Mouse (Mus musculus) CH12.LX (cell line): Measurements from ENCODE around the gene Tspan14. TPM values are rescaled to one million over a fixed set of nuclear protein-coding genes. Genes with fewer than 3 reads are reported as not detected.

Experiments used
- DNase-seq: peaks from one replicate; pipeline ENCODE4 v3.0.0-alpha.2; 2013; ENCODE audit errors: extremely low read depth
- H3K27ac ChIP-seq: 2 replicates; pipeline ENCODE4 v1.5.1; 2012; ENCODE audit warnings: low read depth, mild to moderate bottlenecking, control low read depth, moderate library complexity; ENCODE audit not compliant: insufficient read depth
- H3K27me3 ChIP-seq: replicated peaks from 2 replicates; pipeline ENCODE3; 2012; ENCODE audit warnings: inconsistent platforms
- H3K36me3 ChIP-seq, 2 experiments: replicated peaks in 1 of 2; 2 replicates each; pipeline versions ENCODE3 to v1.6.1; 2012; ENCODE audit warnings: inconsistent platforms in 1 of 2, low read length in 1 of 2, mild to moderate bottlenecking in 1 of 2, mixed read lengths in 1 of 2, moderate library complexity in 1 of 2; ENCODE audit not compliant: control insufficient read depth in 1 of 2, insufficient read depth in 1 of 2
- H3K4me1 ChIP-seq, 2 experiments: 2 replicates each; pipeline ENCODE4 v1.6.1; 2012; ENCODE audit warnings: inconsistent platforms in 1 of 2, moderate library complexity in 1 of 2; ENCODE audit not compliant: insufficient read depth in 2 of 2, control insufficient read depth in 1 of 2
- H3K4me2 ChIP-seq: 2 replicates; pipeline ENCODE4 v1.6.1; 2012; ENCODE audit warnings: low read depth, mild to moderate bottlenecking, control low read depth; ENCODE audit not compliant: poor library complexity, insufficient read depth, severe bottlenecking
- H3K4me3 ChIP-seq, 3 experiments: fragments of 150-350 bp in 1 of 3; sonication (generic) in 1 of 3; replicated peaks in 1 of 3; 2 replicates each; pipeline versions ENCODE3 to v1.5.1; 2011 to 2012; ENCODE audit warnings: low read depth in 2 of 3, low read length in 2 of 3, mild to moderate bottlenecking in 2 of 3, moderate library complexity in 2 of 3, control low read depth in 1 of 3, improper control_type of control experiment in 1 of 3, inconsistent platforms in 1 of 3, mixed read lengths in 1 of 3; ENCODE audit not compliant: poor library complexity in 1 of 3
- H3K79me2 ChIP-seq: replicated peaks from 2 replicates; pipeline ENCODE4 v1.6.1; 2012; ENCODE audit warnings: mild to moderate bottlenecking, moderate library complexity; ENCODE audit not compliant: control insufficient read depth, poor library complexity, insufficient read depth, severe bottlenecking; ENCODE audit errors: extremely low read depth
- H3K9ac ChIP-seq: 2 replicates; pipeline ENCODE4 v1.6.1; 2012; ENCODE audit warnings: low read depth, mild to moderate bottlenecking, control low read depth, moderate library complexity; ENCODE audit not compliant: insufficient read depth
- H3K9me3 ChIP-seq: replicated peaks from 2 replicates; pipeline ENCODE3; 2012; ENCODE audit warnings: low read length, inconsistent platforms, mixed read lengths
- BHLHE40 ChIP-seq: IDR thresholded peaks from 2 replicates; pipeline ENCODE4 v1.6.1; 2011; ENCODE audit warnings: mild to moderate bottlenecking, low read depth, low read length, improper control_type of control experiment
- CHD1 ChIP-seq: IDR thresholded peaks from 2 replicates; pipeline ENCODE4 v1.6.1; 2012; ENCODE audit warnings: low read depth, low read length, improper control_type of control experiment, inconsistent platforms
- CHD2 ChIP-seq: IDR thresholded peaks from 2 replicates; pipeline ENCODE4 v1.6.1; 2011; ENCODE audit warnings: low read length, improper control_type of control experiment
- CTCF ChIP-seq, 2 experiments: IDR thresholded peaks in 1 of 2; conservative IDR thresholded peaks in 1 of 2; 2 replicates each; pipeline ENCODE4 v1.5.1; 2011 to 2012; ENCODE audit warnings: low read depth in 2 of 2, low read length in 2 of 2, improper control_type of control experiment in 1 of 2, inconsistent platforms in 1 of 2, mild to moderate bottlenecking in 1 of 2, moderate library complexity in 1 of 2
- E2F4 ChIP-seq: IDR thresholded peaks from 2 replicates; pipeline ENCODE4 v1.6.1; 2011; ENCODE audit warnings: low read depth, low read length, improper control_type of control experiment; ENCODE audit not compliant: insufficient replicate concordance
- ETS1 ChIP-seq: conservative IDR thresholded peaks from 2 replicates; pipeline ENCODE4 v1.6.1; 2012; ENCODE audit warnings: low read depth, mild to moderate bottlenecking, inconsistent platforms, low read length, improper control_type of control experiment, moderate library complexity
- GABPA ChIP-seq: IDR thresholded peaks from 2 replicates; pipeline ENCODE4 v1.6.1; 2012; ENCODE audit warnings: low read depth, low read length, improper control_type of control experiment, inconsistent platforms; ENCODE audit not compliant: insufficient replicate concordance
- MAFK ChIP-seq: IDR thresholded peaks from 2 replicates; pipeline ENCODE4 v1.6.1; 2011; ENCODE audit warnings: low read length, improper control_type of control experiment; ENCODE audit not compliant: insufficient replicate concordance
- MAX ChIP-seq: IDR thresholded peaks from 2 replicates; pipeline ENCODE4 v1.6.1; 2011; ENCODE audit warnings: low read length, improper control_type of control experiment
- MAZ ChIP-seq: IDR thresholded peaks from 2 replicates; pipeline ENCODE4 v1.6.1; 2012; ENCODE audit warnings: low read depth, mild to moderate bottlenecking, inconsistent platforms, low read length, improper control_type of control experiment, moderate library complexity
- MEF2A ChIP-seq: IDR thresholded peaks from 2 replicates; pipeline ENCODE4 v1.6.1; 2014; ENCODE audit warnings: low read depth, mild to moderate bottlenecking, inconsistent platforms, low read length, improper control_type of control experiment, borderline replicate concordance
- MXI1 ChIP-seq: IDR thresholded peaks from 2 replicates; pipeline ENCODE4 v1.6.1; 2011; ENCODE audit warnings: mild to moderate bottlenecking, low read depth, low read length, improper control_type of control experiment
- MYC ChIP-seq: IDR thresholded peaks from 2 replicates; pipeline ENCODE4 v1.6.1; 2011; ENCODE audit warnings: low read depth, mild to moderate bottlenecking, improper control_type of control experiment, low read length
- NELFE ChIP-seq: IDR thresholded peaks from 2 replicates; pipeline ENCODE4 v1.6.1; 2011; ENCODE audit warnings: low read depth, low read length, improper control_type of control experiment
- PAX5 ChIP-seq: IDR thresholded peaks from 2 replicates; pipeline ENCODE4 v1.6.1; 2012; ENCODE audit warnings: low read length, inconsistent platforms, mixed read lengths
- RAD21 ChIP-seq: IDR thresholded peaks from 2 replicates; pipeline ENCODE4 v1.6.1; 2011; ENCODE audit warnings: low read depth, mild to moderate bottlenecking, low read length, improper control_type of control experiment, moderate library complexity
- RCOR1 ChIP-seq: conservative IDR thresholded peaks from 2 replicates; pipeline ENCODE4 v1.6.1; 2012; ENCODE audit warnings: low read depth, mild to moderate bottlenecking, inconsistent platforms, low read length, improper control_type of control experiment
- SIN3A ChIP-seq: IDR thresholded peaks from 2 replicates; pipeline ENCODE4 v1.6.1; 2012; ENCODE audit warnings: low read length, improper control_type of control experiment, inconsistent platforms
- TBP ChIP-seq: conservative IDR thresholded peaks from 2 replicates; pipeline ENCODE4 v1.6.1; 2011; ENCODE audit warnings: low read depth, low read length, improper control_type of control experiment
- USF1 ChIP-seq: IDR thresholded peaks from 2 replicates; pipeline ENCODE4 v1.6.1; 2014; ENCODE audit warnings: low read depth, mild to moderate bottlenecking, inconsistent platforms, low read length, improper control_type of control experiment
- ZC3H11A ChIP-seq: IDR thresholded peaks from 2 replicates; pipeline ENCODE4 v1.6.1; 2012; ENCODE audit warnings: low read depth, mild to moderate bottlenecking, inconsistent platforms, low read length, improper control_type of control experiment
- ZMIZ1 ChIP-seq: IDR thresholded peaks from 2 replicates; pipeline ENCODE4 v1.6.1; 2012; ENCODE audit warnings: low read depth, mild to moderate bottlenecking, inconsistent platforms, low read length, improper control_type of control experiment
- dilution Hi-C: fragments of 300-500 bp; cut with MboI; formaldehyde crosslinking; loops from 2 replicates; pipeline ENCODE4 v1.14.3; 2020; ENCODE audit warnings: low sequenced_read_pairs; ENCODE audit not compliant: extremely low pct_unique_long_range_greater_than_20kb, extremely low pct_ligation_motif_present
- in situ Hi-C: fragments of 300-500 bp; cut with MboI; formaldehyde crosslinking; loops from 3 replicates; pipeline ENCODE4 v1.14.3; 2019; ENCODE audit warnings: low sequenced_read_pairs, low pct_ligation_motif_present, low pct_unique_long_range_greater_than_20kb, mixed read lengths
- polyA plus RNA-seq: library from polyadenylated mRNA; unstranded; fragments of >175 nt; gene quantifications from 2 replicates; pipeline ENCODE4 v1.2.1, GENCODE M21; 2012; ENCODE audit warnings: low read depth; ENCODE audit not compliant: insufficient read length
- total RNA-seq, 2 experiments: library from RNA; depleted of rRNA; stranded (reverse); fragments of 300-350 nt in 1 of 2; fragments of >200 nt in 1 of 2; gene quantifications; 2 replicates each; pipeline ENCODE4 v1.2.3; 2012 to 2014

The Tspan14 gene
- total and polyA plus RNA-seq, 3 experiments = 11.6 to 19.1 (median 14.9) TPM

DNA sequence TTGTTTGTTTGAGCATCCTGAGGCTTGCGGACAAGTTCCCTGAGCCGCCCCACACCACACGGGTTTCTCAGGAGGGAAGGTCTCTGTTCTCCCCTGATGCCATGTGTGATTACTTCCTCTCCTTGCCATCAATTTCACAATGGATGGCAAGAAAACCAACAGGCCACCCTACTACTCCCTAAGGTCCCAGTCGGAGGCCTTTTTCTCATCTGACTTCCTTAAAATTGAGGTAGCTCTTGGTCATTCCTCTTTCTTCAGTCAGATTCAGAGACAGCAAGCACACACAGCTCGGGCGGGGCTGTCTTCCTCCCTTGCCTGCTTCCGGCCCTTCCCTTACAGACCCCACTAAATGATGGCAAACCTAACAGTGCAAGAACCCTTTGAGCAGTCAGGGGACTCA is 47.1 kb downstream of the Tspan14 start:
- Histone ChIP-seq H3K4me1 (peaks cover 3 to 38% of the 10 kb centered on the region in 2 experiments; a peak in 3 of 4 replicates), H3K27ac (no peak overlapping the region)

DNA sequence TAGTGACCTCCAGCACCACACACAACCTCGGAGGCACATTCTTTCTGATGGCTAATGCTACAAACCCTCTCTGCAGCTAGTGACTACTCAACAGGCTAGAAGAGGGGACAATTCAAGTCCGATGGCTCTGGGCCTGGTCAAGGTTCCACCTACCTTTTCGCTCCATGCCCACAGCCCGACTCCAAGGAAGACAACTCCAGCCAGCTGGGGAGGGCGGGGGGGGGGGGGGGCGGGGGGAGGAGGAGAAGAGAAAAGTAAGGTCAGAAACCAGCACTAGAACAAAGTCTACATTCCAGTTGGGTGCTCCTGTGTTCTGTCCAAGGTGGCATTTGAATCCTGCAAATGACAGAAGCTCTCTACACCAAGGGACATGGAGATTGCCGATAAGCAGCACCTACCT is 48.1 kb downstream of the Tspan14 start:
- H3K27ac ChIP-seq = no peak overlapping the region
- H3K4me3 ChIP-seq = no peak overlapping the region
- H3K9ac ChIP-seq = no peak overlapping the region
- H3K27me3 ChIP-seq = no peaks in the 10 kb centered on the region
- no peak overlapping the region for H3K4me2 ChIP-seq
- dilution Hi-C loops (no loop called here), in situ Hi-C loops (loop anchor here (10.0 kb wide), 1 partner anchor 116 kb away; no protein-coding TSS in a partner anchor)
- H3K4me1 ChIP-seq = peaks cover 0 to 28% of the 10 kb centered on the region in 2 experiments; a peak in 2 of 4 replicates
- no peaks in the 10 kb centered on the region for H3K79me2 ChIP-seq
- H3K36me3 ChIP-seq = peaks cover 31 to 91% of the 10 kb centered on the region in 2 experiments
- DNase-seq = no peak
- H3K9me3 ChIP-seq = no peaks in the 10 kb centered on the region
- TF ChIP-seq GABPA = no peak
- no peak for TF ChIP-seq MAX

More for the DNA sequence above, 47.1 kb downstream of the Tspan14 start:
- DNase-seq = no peak
- dilution Hi-C loops = no loop called here
- Histone ChIP-seq H3K9ac (no peak overlapping the region), H3K36me3 (peaks cover 22 to 88% of the 10 kb centered on the region in 2 experiments), H3K27me3 (no peaks in the 10 kb centered on the region), H3K4me3 (no peak overlapping the region), H3K9me3 (no peaks in the 10 kb centered on the region), H3K79me2 (no peaks in the 10 kb centered on the region; the same call in 1 of the 2 replicates), H3K4me2 (no peak overlapping the region)
- in situ Hi-C loops = loop anchor here (10.0 kb wide), 1 partner anchor 115 kb away; no protein-coding TSS in a partner anchor
- TF ChIP-seq MYC = no peak
- no peak for TF ChIP-seq BHLHE40
- no peak for TF ChIP-seq MAFK
- TF ChIP-seq ZMIZ1 = no peak
- no peak for TF ChIP-seq MXI1
- TF ChIP-seq E2F4 = no peak
- TF ChIP-seq ZC3H11A = no peak
- TF ChIP-seq CHD2 = no peak
- no peak for TF ChIP-seq MAZ
- no peak for TF ChIP-seq SIN3A
- TF ChIP-seq TBP = no peak
- TF ChIP-seq NELFE = no peak
- TF ChIP-seq ETS1 = no peak
- no peak for TF ChIP-seq MEF2A
- no peak for TF ChIP-seq USF1
- TF ChIP-seq RCOR1 = no peak
- TF ChIP-seq PAX5 = no peak
- no peak for TF ChIP-seq CTCF (conservative IDR thresholded peaks at IDR 0.05 in 1 of 2, IDR thresholded peaks at IDR 0.05 in 1 of 2; ENCODE audit: low read depth in 2 of 2, low read length in 2 of 2)
- no peak for TF ChIP-seq RAD21
- no peak for TF ChIP-seq CHD1
